Mouse (Mus musculus) thymus, adult 2 months (tissue): ENCODE measurements around the gene Cryzl2. TPM values are rescaled to one million over a fixed set of nuclear protein-coding genes. Genes with fewer than 3 reads are reported as not detected.
A peak's percentile ranks its signal among the peaks of the same experiment; 100 is the strongest.

Experiments
- DNase-seq: peaks from one replicate; pipeline ENCODE4 v3.0.0; 2021
- H3K27ac ChIP-seq: fragments of 200-500 bp; 2 replicates; pipeline ENCODE4 v1.5.1; 2012; ENCODE audit warnings: low read length, control low read depth; ENCODE audit not compliant: control insufficient read depth, insufficient read depth
- H3K27me3 ChIP-seq: fragments of 200-500 bp; 2 replicates; pipeline ENCODE4 v1.6.1; 2012; ENCODE audit warnings: mild to moderate bottlenecking, low read length, moderate library complexity, mixed read lengths; ENCODE audit not compliant: control insufficient read depth, insufficient read depth
- H3K36me3 ChIP-seq: fragments of 200-500 bp; 2 replicates; pipeline ENCODE4 v1.6.1; 2012; ENCODE audit warnings: mild to moderate bottlenecking, low read length, moderate library complexity; ENCODE audit not compliant: control insufficient read depth, insufficient read depth
- H3K4me1 ChIP-seq: fragments of 200-500 bp; replicated peaks from 2 replicates; pipeline ENCODE4 v1.6.1; 2012; ENCODE audit warnings: low read length; ENCODE audit not compliant: control insufficient read depth, insufficient read depth
- H3K4me3 ChIP-seq: fragments of 200-500 bp; 2 replicates; pipeline ENCODE4 v1.5.1; 2012; ENCODE audit warnings: mild to moderate bottlenecking, low read length, control low read depth, moderate library complexity; ENCODE audit not compliant: control insufficient read depth, insufficient read depth
- CTCF ChIP-seq: fragments of 200-500 bp; IDR thresholded peaks from 2 replicates; pipeline ENCODE4 v1.5.1; 2012; ENCODE audit warnings: mild to moderate bottlenecking, control low read depth, low read length, moderate library complexity, borderline replicate concordance; ENCODE audit not compliant: control insufficient read depth, poor library complexity, insufficient read depth; ENCODE audit errors: extremely low read depth
- POLR2A ChIP-seq: fragments of 200-500 bp; IDR thresholded peaks from 2 replicates; pipeline ENCODE4 v1.6.1; 2012; ENCODE audit warnings: mild to moderate bottlenecking, low read length, control low read depth, moderate library complexity; ENCODE audit not compliant: control insufficient read depth, poor library complexity, insufficient read depth; ENCODE audit errors: extremely low read depth
- WGBS: fragments of 180-500 bp; shearing (Covaris S2); methylation state at CpG from one replicate; pipeline ENCODE4 v1.1.7; 2018; 5-methylcytosine and 5-hydroxymethylcytosine counted together
- polyA plus RNA-seq: library from polyadenylated mRNA; depleted of rRNA; stranded (reverse); fragments of >200 nt; gene quantifications from 2 replicates; pipeline ENCODE4 v1.2.3, GENCODE M21; 2012

Gene Cryzl2
- polyA plus RNA-seq, 1 experiment = 8.4 TPM

- WGBS = 85% methylated on average over 6 of the region's 6 CpGs
- H3K4me1 ChIP-seq = peaks cover 6% of the 10 kb centered on the region
- no peak overlapping the region for H3K4me3 ChIP-seq
- H3K27me3 ChIP-seq = no peaks in the 10 kb centered on the region
- DNase-seq = no peak
- H3K36me3 ChIP-seq = no peaks in the 10 kb centered on the region
- no peak for TF ChIP-seq POLR2A
- no peak overlapping the region for H3K27ac ChIP-seq
Measured at GRCm38 (mm10) chr1:157454876-157455275, 3.5 kb upstream of the Cryzl2 start.

GRCm38 (mm10) chr1:157457789-157458188, 588 bp upstream of the Cryzl2 start:
- Histone ChIP-seq H3K4me3 (no peak overlapping the region), H3K27ac (no peak overlapping the region), H3K36me3 (no peaks in the 10 kb centered on the region), H3K27me3 (no peaks in the 10 kb centered on the region), H3K4me1 (peaks cover 6% of the 10 kb centered on the region)
- TF ChIP-seq CTCF = no peak
- no peak for TF ChIP-seq POLR2A
- no peak for DNase-seq
- 98% methylated on average over 3 of the region's 3 CpGs for WGBS

- DNase-seq = no peak
- Histone ChIP-seq H3K27me3 (no peaks in the 10 kb centered on the region), H3K36me3 (no peaks in the 10 kb centered on the region), H3K4me3 (no peak overlapping the region), H3K4me1 (peaks cover 6% of the 10 kb centered on the region), H3K27ac (no peak overlapping the region)
- 97% methylated on average over 5 of the region's 5 CpGs for WGBS
- no peak for TF ChIP-seq CTCF
- no peak for TF ChIP-seq POLR2A
Measured at GRCm38 (mm10) chr1:157459904-157460303, 1.5 kb downstream of the Cryzl2 start.

GRCm38 (mm10) chr1:157461276-157461675, 2.9 kb downstream of the Cryzl2 start:
- no peak overlapping the region for H3K27ac ChIP-seq
- DNase-seq = no peak
- 98% methylated on average over 5 of the region's 5 CpGs for WGBS
- TF ChIP-seq CTCF (no peak), POLR2A (no peak)
- H3K4me1 ChIP-seq = peaks cover 6% of the 10 kb centered on the region
- H3K27me3 ChIP-seq = no peaks in the 10 kb centered on the region
- no peak overlapping the region for H3K4me3 ChIP-seq
- H3K36me3 ChIP-seq = no peaks in the 10 kb centered on the region

GRCm38 (mm10) chr1:157462336-157462735, 4.0 kb downstream of the Cryzl2 start:
- Histone ChIP-seq H3K36me3 (no peaks in the 10 kb centered on the region), H3K4me3 (no peak overlapping the region), H3K27me3 (no peaks in the 10 kb centered on the region), H3K27ac (no peak overlapping the region), H3K4me1 (peaks cover 6% of the 10 kb centered on the region)
- TF ChIP-seq CTCF (no peak), POLR2A (no peak)
- 95% methylated on average over 3 of the region's 3 CpGs for WGBS
- DNase-seq = no peak

GRCm38 (mm10) chr1:157465194-157465593, 6.8 kb downstream of the Cryzl2 start:
- no peak overlapping the region for H3K4me3 ChIP-seq

GRCm38 (mm10) chr1:157467866-157468265, 9.5 kb downstream of the Cryzl2 start:
- no peaks in the 10 kb centered on the region for H3K4me1 ChIP-seq
- no peak for DNase-seq
- TF ChIP-seq POLR2A (no peak), CTCF (no peak)
- no peaks in the 10 kb centered on the region for H3K36me3 ChIP-seq
- no peak overlapping the region for H3K27ac ChIP-seq
- H3K27me3 ChIP-seq = no peaks in the 10 kb centered on the region
- WGBS = 98% methylated on average over 8 of the region's 8 CpGs
- no peak overlapping the region for H3K4me3 ChIP-seq

More at GRCm38 (mm10) chr1:157465194-157465593, 6.8 kb downstream of the Cryzl2 start:
- peak; percentile 20 for DNase-seq
- WGBS = 93% methylated on average over 3 of the region's 3 CpGs
- Histone ChIP-seq H3K4me1 (no peaks in the 10 kb centered on the region), H3K27ac (no peak overlapping the region), H3K36me3 (no peaks in the 10 kb centered on the region), H3K27me3 (no peaks in the 10 kb centered on the region)
- TF ChIP-seq CTCF (no peak), POLR2A (no peak)
